9 mouse cellular contexts compared by ENCODE assay signal in the genomic region with DNA sequence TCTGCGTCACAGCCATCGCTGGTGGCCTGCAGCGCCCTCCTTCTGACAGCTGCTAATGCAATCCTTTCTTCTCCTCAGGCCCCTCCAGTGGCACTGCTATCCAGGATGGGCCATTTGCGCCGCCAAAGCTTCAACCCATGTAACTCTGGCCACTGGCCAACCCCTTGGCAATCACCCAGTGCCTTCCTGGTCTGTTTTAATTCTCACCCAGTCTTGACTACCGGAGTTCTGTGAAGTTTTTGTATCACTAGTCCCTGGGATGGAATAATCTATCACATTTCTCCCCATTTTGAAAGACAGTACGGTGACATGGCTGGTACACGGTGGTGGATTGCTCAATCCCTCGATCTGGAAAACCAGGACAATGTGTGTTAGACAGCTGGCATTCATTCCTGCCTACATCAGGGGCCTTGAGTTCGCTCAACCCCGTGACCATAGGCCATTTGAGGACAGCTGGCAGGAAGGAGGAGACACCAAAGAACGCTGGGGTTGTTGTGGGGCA.
DNase-seq lines count a peak whose midpoint lies in the region; ATAC-seq and TF ChIP-seq lines count a peak whose summit lies in the region.
"Had no signal": no experiment of that assay in that cellular context is flagged by ENCODE, and none has a peak within 500 bp of the region (broad histone marks: within the 10 kb centered on the region; RNA-seq: fewer than 3 reads in every experiment).

No protein-coding gene starts in this region.

- H3K4me3 ChIP-seq in forebrain, embryonic 15.5 days: no peak overlapping the region
- no peak overlapping the region for H3K4me3 ChIP-seq in forebrain, embryonic 10.5 days
- no peak overlapping the region for H3K4me3 ChIP-seq in midbrain, postnatal 0 days (ENCODE audit: low read depth, low read length)
- H3K4me3 ChIP-seq in midbrain, embryonic 15.5 days: no peak overlapping the region
- H3K4me3 ChIP-seq in gastrocnemius, adult 2 months: peak overlapping the region; percentile 34
- no peak overlapping the region for H3K4me3 ChIP-seq in intestine, postnatal 0 days (ENCODE audit: low read depth, low read length)
- H3K4me3 ChIP-seq: lung, embryonic 15.5 days had no signal

- H3K36me3 ChIP-seq in forebrain, embryonic 15.5 days: no peaks in the 10 kb centered on the region
- peaks cover 60% of the 10 kb centered on the region for H3K36me3 ChIP-seq in forebrain, embryonic 10.5 days (replicated peaks)
- H3K36me3 ChIP-seq in midbrain, postnatal 0 days (ENCODE audit: insufficient read depth, low read length): no peaks in the 10 kb centered on the region
- H3K36me3 ChIP-seq in midbrain, embryonic 15.5 days (replicated peaks): no peaks in the 10 kb centered on the region
- peaks cover 12% of the 10 kb centered on the region; the same call in 1 of the 2 replicates for H3K36me3 ChIP-seq in intestine, postnatal 0 days (ENCODE audit: control insufficient read depth, insufficient read depth)

- peak; percentile 20; the same call in 1 of the 2 replicates for TF ChIP-seq CTCF in midbrain, postnatal 0 days (IDR thresholded peaks at IDR 0.05)
- TF ChIP-seq CTCF in gastrocnemius, adult 2 months (IDR thresholded peaks at IDR 0.05): peak; percentile 8; the same call in 1 of the 2 replicates
- TF ChIP-seq CTCF in intestine, postnatal 0 days (IDR thresholded peaks at IDR 0.05; ENCODE audit: low read depth): no peak

- H3K27me3 ChIP-seq in forebrain, embryonic 15.5 days: no peaks in the 10 kb centered on the region
- H3K27me3 ChIP-seq in forebrain, embryonic 10.5 days (ENCODE audit: poor library complexity, severe bottlenecking): no peaks in the 10 kb centered on the region
- H3K27me3 ChIP-seq in midbrain, postnatal 0 days (ENCODE audit: insufficient read depth, low read length): no peaks in the 10 kb centered on the region
- no peaks in the 10 kb centered on the region for H3K27me3 ChIP-seq in midbrain, embryonic 15.5 days (replicated peaks)
- H3K27me3 ChIP-seq in intestine, postnatal 0 days (replicated peaks; ENCODE audit: control insufficient read depth, insufficient read depth, low read length): no peaks in the 10 kb centered on the region
- H3K27me3 ChIP-seq: lung, embryonic 15.5 days had no signal

- ATAC-seq in forebrain, embryonic 15.5 days (replicated peaks): peak; percentile 52
- no peak for ATAC-seq in midbrain, postnatal 0 days (ENCODE audit: low FRiP score)
- ATAC-seq in midbrain, embryonic 15.5 days (replicated peaks): no peak
- ATAC-seq in intestine, postnatal 0 days: no peak

- intact Hi-C loops in gastrocnemius, adult 2 months (cut with DNase I): loop anchor here (5.0 kb wide), 1 partner anchor 157 kb away; no protein-coding TSS in a partner anchor

- DNase-seq in forebrain, embryonic 10.5 days (ENCODE audit: extremely low spot score, low spot score): no peak
- peak; percentile 73 for DNase-seq in midbrain, postnatal 0 days (ENCODE audit: low spot score)
- DNase-seq in gastrocnemius, adult 2 months: peak; percentile 90
- peak; percentile 48 to 60 for DNase-seq in kidney, postnatal 4 days
- DNase-seq in urinary bladder, postnatal 14 days (ENCODE audit: low spot score): no peak

- H3K27ac ChIP-seq in forebrain, embryonic 15.5 days (replicated peaks): peak overlapping the region; percentile 51
- H3K27ac ChIP-seq in forebrain, embryonic 10.5 days: no peak overlapping the region
- no peak overlapping the region for H3K27ac ChIP-seq in midbrain, postnatal 0 days (ENCODE audit: low read depth, low read length)
- H3K27ac ChIP-seq in midbrain, embryonic 15.5 days: no peak overlapping the region
- H3K27ac ChIP-seq in gastrocnemius, adult 2 months: peak overlapping the region; percentile 81
- H3K27ac ChIP-seq in intestine, postnatal 0 days (ENCODE audit: low read depth, low read length): no peak overlapping the region
- H3K27ac ChIP-seq: lung, embryonic 15.5 days had no signal

- no peaks in the 10 kb centered on the region for H3K9me3 ChIP-seq in forebrain, embryonic 15.5 days
- peaks cover 15% of the 10 kb centered on the region for H3K9me3 ChIP-seq in forebrain, embryonic 10.5 days
- H3K9me3 ChIP-seq in midbrain, postnatal 0 days (ENCODE audit: low read length): no peaks in the 10 kb centered on the region
- no peaks in the 10 kb centered on the region for H3K9me3 ChIP-seq in midbrain, embryonic 15.5 days
- H3K9me3 ChIP-seq in intestine, postnatal 0 days (ENCODE audit: control insufficient read depth): no peaks in the 10 kb centered on the region
- H3K9me3 ChIP-seq: lung, embryonic 15.5 days had no signal

- no peak overlapping the region for H3K9ac ChIP-seq in forebrain, embryonic 15.5 days (replicated peaks)
- no peak overlapping the region for H3K9ac ChIP-seq in midbrain, postnatal 0 days (replicated peaks; ENCODE audit: low read length, poor library complexity, severe bottlenecking)
- no peak overlapping the region for H3K9ac ChIP-seq in midbrain, embryonic 15.5 days
- no peak overlapping the region for H3K9ac ChIP-seq in intestine, postnatal 0 days (ENCODE audit: low read depth, low read length)
- H3K9ac ChIP-seq: lung, embryonic 15.5 days had no signal

- peaks cover 53% of the 10 kb centered on the region for H3K4me1 ChIP-seq in forebrain, embryonic 15.5 days
- H3K4me1 ChIP-seq in forebrain, embryonic 10.5 days: peaks cover 25% of the 10 kb centered on the region
- H3K4me1 ChIP-seq in midbrain, postnatal 0 days (ENCODE audit: insufficient read depth, low read length): peaks cover 8% of the 10 kb centered on the region
- peaks cover 53% of the 10 kb centered on the region for H3K4me1 ChIP-seq in midbrain, embryonic 15.5 days
- 0 out of 2 replicates have a peak, but pooled peaks cover 5% of the 10 kb centered on the region for H3K4me1 ChIP-seq in intestine, postnatal 0 days (replicated peaks; ENCODE audit: control insufficient read depth, insufficient read depth, low read length)

- H3K4me2 ChIP-seq in forebrain, embryonic 15.5 days (replicated peaks): no peak overlapping the region
- no peak overlapping the region for H3K4me2 ChIP-seq in midbrain, postnatal 0 days (ENCODE audit: low read depth, low read length, poor library complexity, severe bottlenecking)
- H3K4me2 ChIP-seq in midbrain, embryonic 15.5 days: no peak overlapping the region
- no peak overlapping the region for H3K4me2 ChIP-seq in intestine, postnatal 0 days (replicated peaks; ENCODE audit: low read depth)
- H3K4me2 ChIP-seq: lung, embryonic 15.5 days had no signal

- WGBS in forebrain, embryonic 15.5 days: 45% methylated on average over 12 of the region's 12 CpGs
- WGBS in forebrain, embryonic 10.5 days: 94% methylated on average over 12 of the region's 12 CpGs
- 72% methylated on average over 12 of the region's 12 CpGs for WGBS in midbrain, postnatal 0 days
- 79% methylated on average over 12 of the region's 12 CpGs for WGBS in midbrain, embryonic 15.5 days
- 71% methylated on average over 12 of the region's 12 CpGs for WGBS in intestine, postnatal 0 days

Comparison
In these comparisons a context has a peak if more than half of its experiments do, and no peak if none do; other contexts are left out.
1. H3K27ac ChIP-seq: peak in forebrain, embryonic 15.5 days (single experiment) and gastrocnemius, adult 2 months (single experiment); none in forebrain, embryonic 10.5 days (single experiment), midbrain, postnatal 0 days (single experiment), midbrain, embryonic 15.5 days (single experiment) and intestine, postnatal 0 days (single experiment).
2. DNase-seq: peak in midbrain, postnatal 0 days (single experiment), gastrocnemius, adult 2 months (single experiment) and kidney, postnatal 4 days (2 of 2); none in forebrain, embryonic 10.5 days (single experiment) and urinary bladder, postnatal 14 days (single experiment).